15 mouse cellular contexts compared by ENCODE assay signal in the genomic region with DNA sequence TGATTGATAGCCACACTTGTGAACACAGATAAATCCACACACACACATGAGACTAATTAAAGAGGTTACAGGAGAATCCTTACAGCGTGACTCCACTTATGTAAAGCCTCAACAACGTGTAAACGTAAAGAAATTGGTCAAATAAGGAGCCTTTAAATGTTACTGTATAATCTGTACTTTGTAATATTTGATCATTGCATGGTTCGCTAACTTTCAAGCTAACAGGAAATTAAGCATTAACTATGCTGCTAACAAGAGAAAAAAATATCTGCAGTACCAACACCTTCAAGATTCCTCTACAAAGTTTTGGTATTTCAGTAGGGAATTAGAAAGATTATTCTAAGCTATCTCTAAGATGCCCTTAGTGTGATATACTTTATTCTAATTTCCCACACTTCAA. TPM values are rescaled to one million over a fixed set of nuclear protein-coding genes. Genes with fewer than 3 reads are reported as not detected.
DNase-seq lines count a peak whose midpoint lies in the region; ATAC-seq and TF ChIP-seq lines count a peak whose summit lies in the region.
"Had no signal": no experiment of that assay in that cellular context is flagged by ENCODE, and none has a peak within 500 bp of the region (broad histone marks: within the 10 kb centered on the region; RNA-seq: fewer than 3 reads in every experiment).

A gene (plus strand): TSS at position 288 of the 400 bp plus-strand sequence.

- no peak within 1 kb of the TSS for H3K9ac ChIP-seq in lung, embryonic 16.5 days (ENCODE audit: low read length)
- H3K9ac ChIP-seq in stomach, embryonic 16.5 days (ENCODE audit: low read length) = no peak within 1 kb of the TSS
- H3K9ac ChIP-seq: forebrain, postnatal 0 days; hindbrain, embryonic 15.5 days; limb, embryonic 12.5 days; midbrain, embryonic 15.5 days; neural tube, embryonic 13.5 days had no signal

- H3K36me3 ChIP-seq in lung, embryonic 16.5 days (ENCODE audit: control insufficient read depth, insufficient read depth, low read length) = no peaks in the 10 kb centered on the region
- no peaks in the 10 kb centered on the region for H3K36me3 ChIP-seq in stomach, embryonic 16.5 days (ENCODE audit: control insufficient read depth, insufficient read depth, low read length)
- H3K36me3 ChIP-seq: hindbrain, embryonic 15.5 days; limb, embryonic 12.5 days; midbrain, embryonic 15.5 days; neural tube, embryonic 13.5 days had no signal

- 95% methylated on average over 4 of the region's 4 CpGs for WGBS in cerebellum, adult 2 months
- whole genome bisulfite sequencing in lung, embryonic 16.5 days = 66% methylated on average over 4 of the region's 4 CpGs
- WGBS in stomach, embryonic 16.5 days = 65% methylated on average over 4 of the region's 4 CpGs

- no peak within 1 kb of the TSS for H3K4me3 ChIP-seq in cerebellum, adult 2 months (replicated peaks; ENCODE audit: insufficient read depth, low read depth, low read length)
- no peak within 1 kb of the TSS for H3K4me3 ChIP-seq in lung, embryonic 16.5 days (ENCODE audit: low read length)
- H3K4me3 ChIP-seq in stomach, embryonic 16.5 days (replicated peaks; ENCODE audit: low read length) = no peak within 1 kb of the TSS
- H3K4me3 ChIP-seq: erythroblast, embryonic 14.5 days; hindbrain, embryonic 15.5 days; limb, embryonic 12.5 days; midbrain, embryonic 15.5 days; neural tube, embryonic 13.5 days had no signal

- ATAC-seq in lung, embryonic 16.5 days (ENCODE audit: low read depth) = no peak
- ATAC-seq in stomach, embryonic 16.5 days (ENCODE audit: insufficient read depth, low FRiP score) = no peak
- ATAC-seq: forebrain, postnatal 0 days; midbrain, embryonic 15.5 days had no signal

- no peaks in the 10 kb centered on the region for H3K4me1 ChIP-seq in cerebellum, adult 2 months (ENCODE audit: control insufficient read depth, insufficient read depth, low read length)
- H3K4me1 ChIP-seq in lung, embryonic 16.5 days (replicated peaks; ENCODE audit: control insufficient read depth, insufficient read depth, low read length) = no peaks in the 10 kb centered on the region
- no peaks in the 10 kb centered on the region for H3K4me1 ChIP-seq in stomach, embryonic 16.5 days (ENCODE audit: control insufficient read depth, insufficient read depth, low read length)
- H3K4me1 ChIP-seq: hindbrain, embryonic 15.5 days; midbrain, embryonic 15.5 days had no signal

- H3K27ac ChIP-seq in cerebellum, adult 2 months (ENCODE audit: insufficient read depth, low read length) = no peak within 1 kb of the TSS
- H3K27ac ChIP-seq in lung, embryonic 16.5 days (ENCODE audit: low read length) = no peak within 1 kb of the TSS
- H3K27ac ChIP-seq in stomach, embryonic 16.5 days (ENCODE audit: low read length) = no peak within 1 kb of the TSS
- H3K27ac ChIP-seq: hindbrain, embryonic 15.5 days; limb, embryonic 12.5 days; midbrain, embryonic 15.5 days; neural tube, embryonic 13.5 days had no signal

- no peaks in the 10 kb centered on the region for H3K9me3 ChIP-seq in lung, embryonic 16.5 days (ENCODE audit: control insufficient read depth, low read length)
- H3K9me3 ChIP-seq in stomach, embryonic 16.5 days (replicated peaks; ENCODE audit: control insufficient read depth, low read length) = no peaks in the 10 kb centered on the region
- H3K9me3 ChIP-seq: hindbrain, embryonic 15.5 days; limb, embryonic 12.5 days; midbrain, embryonic 15.5 days; neural tube, embryonic 13.5 days had no signal

- H3K27me3 ChIP-seq in cerebellum, adult 2 months (ENCODE audit: control insufficient read depth, insufficient read depth, low read length) = no peaks in the 10 kb centered on the region
- H3K27me3 ChIP-seq in lung, embryonic 16.5 days (ENCODE audit: control insufficient read depth, insufficient read depth, low read depth, low read length) = no peaks in the 10 kb centered on the region
- H3K27me3 ChIP-seq in stomach, embryonic 16.5 days (ENCODE audit: control insufficient read depth, insufficient read depth, low read length) = no peaks in the 10 kb centered on the region
- H3K27me3 ChIP-seq: hindbrain, embryonic 15.5 days; midbrain, embryonic 15.5 days; neural tube, embryonic 13.5 days had no signal

- no peak for DNase-seq in cerebellum, adult 2 months
- DNase-seq in cerebellum, postnatal 14 days = no peak
- DNase-seq in layer of hippocampus, adult 18-20 months (ENCODE audit: low spot score in 2 of 2) = no peak
- no peak for DNase-seq in layer of hippocampus, adult 9-10 months (ENCODE audit: low spot score)
- DNase-seq in lung, adult 18-20 months = no peak
- no peak for DNase-seq in frontal cortex, postnatal 14 days (ENCODE audit: low spot score in 2 of 2)
- DNase-seq: adrenal gland, adult 8-10 months; forebrain, postnatal 0 days had no signal

- no peak for TF ChIP-seq POLR2A in cerebellum, adult 2 months (IDR thresholded peaks at IDR 0.05; ENCODE audit: borderline replicate concordance, insufficient read depth, low read length)

- no peak within 1 kb of the TSS for H3K4me2 ChIP-seq in lung, embryonic 16.5 days (ENCODE audit: low read depth, low read length)
- no peak within 1 kb of the TSS for H3K4me2 ChIP-seq in stomach, embryonic 16.5 days (ENCODE audit: low read depth, low read length)
- H3K4me2 ChIP-seq: hindbrain, embryonic 15.5 days; limb, embryonic 12.5 days; midbrain, embryonic 15.5 days; neural tube, embryonic 13.5 days had no signal

- no peak for TF ChIP-seq CTCF in cerebellum, adult 2 months (IDR thresholded peaks at IDR 0.05; ENCODE audit: borderline replicate concordance, insufficient read depth, low read depth, low read length)

RNA-seq across cellular contexts. Expression of the gene that starts here (rescaled TPM):
- 21.2 and 24.5 TPM in 2 replicates for polyA plus RNA-seq in cerebellum, adult 2 months (2012; rRNA removed)
- total RNA-seq in layer of hippocampus, adult 18-20 months (2021) = 10 to 100 TPM; 32.6 to 39.8 TPM
- 83.5 and 94.0 TPM in 2 replicates for polyA plus RNA-seq in lung, embryonic 16.5 days (2015; fragmentation: Nextera tagmentation; extraction: Ambion mirVana)
- polyA plus RNA-seq in stomach, embryonic 16.5 days (2015; fragmentation: Nextera tagmentation; extraction: Ambion mirVana) = 52.0 and 60.4 TPM in 2 replicates
- polyA plus RNA-seq: erythroblast, embryonic 14.5 days had no signal
